Mouse (Mus musculus) hindbrain, embryonic 11.5 days (tissue): ENCODE data around the gene Btla. TPM values are rescaled to one million over a fixed set of nuclear protein-coding genes. Genes with fewer than 3 reads are reported as not detected.
A peak's percentile ranks its signal among the peaks of the same experiment; 100 is the strongest.

Experiments used
- ATAC-seq: fragments of 200-750 bp; cut with Nextera tagmentation; 2 replicates; pipeline ENCODE4 v1.8.0; 2017; ENCODE audit warnings: mild to moderate bottlenecking, moderate TSS enrichment, moderate library complexity; ENCODE audit not compliant: low FRiP score
- DNase-seq: peaks from one replicate; pipeline ENCODE4 v3.0.0-alpha.2; 2015; ENCODE audit warnings: low spot score
- H3K27ac ChIP-seq: fragments of 300-500 bp; sonication (generic); 2 replicates; pipeline ENCODE4 v1.5.1; 2014; ENCODE audit warnings: mild to moderate bottlenecking, low read depth, low read length
- H3K27me3 ChIP-seq: fragments of 300-500 bp; sonication (generic); 2 replicates; pipeline ENCODE4 v1.6.1; 2014; ENCODE audit warnings: mild to moderate bottlenecking, low read length, moderate library complexity, mixed read lengths; ENCODE audit not compliant: control insufficient read depth, insufficient read depth
- H3K36me3 ChIP-seq: fragments of 300-500 bp; sonication (generic); 2 replicates; pipeline ENCODE4 v1.6.1; 2014; ENCODE audit warnings: mild to moderate bottlenecking, low read length, moderate library complexity, mixed read lengths; ENCODE audit not compliant: control insufficient read depth, insufficient read depth
- H3K4me1 ChIP-seq: fragments of 300-500 bp; sonication (generic); replicated peaks from 2 replicates; pipeline ENCODE4 v1.6.1; 2014; ENCODE audit warnings: low read length, mixed read lengths; ENCODE audit not compliant: control insufficient read depth, insufficient read depth
- H3K4me2 ChIP-seq: fragments of 300-500 bp; sonication (generic); replicated peaks from 2 replicates; pipeline ENCODE4 v1.6.1; 2014; ENCODE audit warnings: mild to moderate bottlenecking, low read depth, low read length
- H3K4me3 ChIP-seq: fragments of 300-500 bp; sonication (generic); 2 replicates; pipeline ENCODE4 v1.5.1; 2014; ENCODE audit warnings: low read depth, low read length
- H3K9ac ChIP-seq: fragments of 300-500 bp; sonication (generic); 2 replicates; pipeline ENCODE4 v1.6.1; 2014; ENCODE audit warnings: low read depth, low read length
- H3K9me3 ChIP-seq: fragments of 300-500 bp; sonication (generic); 2 replicates; pipeline ENCODE4 v1.6.1; 2016; ENCODE audit warnings: low read length; ENCODE audit not compliant: control insufficient read depth
- WGBS: fragments of 180-500 bp; shearing (Covaris S2); extraction: QIAGEN DNeasy Blood & Tissue Kit; methylation state at CpG from one replicate; pipeline ENCODE4 v1.1.7; 2014; 5-methylcytosine and 5-hydroxymethylcytosine counted together
- polyA plus RNA-seq: library from polyadenylated mRNA; unstranded; fragments of >200 nt; fragmentation: Nextera tagmentation; extraction: Ambion mirVana; gene quantifications from 2 replicates; pipeline ENCODE4 v1.2.1, GENCODE M21; 2014

The Btla gene
- polyA plus RNA-seq = 0.49 and 0.73 TPM in 2 replicates

DNA sequence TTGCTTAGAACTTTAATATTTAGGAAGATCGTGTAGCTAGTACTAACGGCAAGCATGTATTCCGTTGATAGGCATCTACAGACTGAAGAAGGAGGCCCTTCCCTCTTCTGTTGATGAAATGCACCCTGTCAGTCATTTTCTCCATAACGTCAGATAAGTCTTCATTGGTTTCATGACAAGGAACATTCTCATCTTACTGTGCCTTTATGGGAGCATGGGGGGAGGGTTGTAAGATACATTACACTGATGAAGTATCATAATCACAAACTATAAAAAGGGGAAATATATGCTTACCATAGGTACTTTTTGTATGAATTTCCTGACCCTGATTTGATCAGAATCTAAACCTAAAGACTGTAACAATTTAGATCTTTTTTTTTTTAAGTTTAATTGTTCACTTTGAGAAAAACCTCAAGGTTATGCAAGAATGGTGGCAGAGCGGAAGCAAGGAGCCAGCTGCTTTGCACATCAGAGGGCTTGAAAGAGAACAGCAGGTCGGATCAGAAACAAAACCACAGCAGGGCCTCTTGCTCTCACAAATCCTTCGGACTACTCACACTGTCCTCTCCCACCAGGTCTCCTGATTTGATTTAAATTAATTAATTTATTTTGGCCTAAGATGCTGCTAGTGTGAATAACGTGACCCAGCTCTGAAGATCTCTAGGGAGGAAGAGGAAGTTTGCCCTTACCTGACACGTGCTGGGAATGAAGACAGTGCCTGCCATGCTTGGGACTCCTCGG lies at the start of gene Btla:
TSS of gene Btla (plus strand) at position 668 of the 741 bp plus-strand sequence.
- WGBS = 38% methylated on average over 10 of the region's 10 CpGs
- Histone ChIP-seq H3K4me1 (no peaks in the 10 kb centered on the region), H3K4me2 (no peak within 1 kb of the TSS), H3K36me3 (no peaks in the 10 kb centered on the region), H3K27me3 (no peaks in the 10 kb centered on the region), H3K4me3 (no peak within 1 kb of the TSS), H3K9me3 (no peaks in the 10 kb centered on the region), H3K9ac (no peak within 1 kb of the TSS), H3K27ac (no peak within 1 kb of the TSS)
- no peak for DNase-seq
- no peak for ATAC-seq

DNA sequence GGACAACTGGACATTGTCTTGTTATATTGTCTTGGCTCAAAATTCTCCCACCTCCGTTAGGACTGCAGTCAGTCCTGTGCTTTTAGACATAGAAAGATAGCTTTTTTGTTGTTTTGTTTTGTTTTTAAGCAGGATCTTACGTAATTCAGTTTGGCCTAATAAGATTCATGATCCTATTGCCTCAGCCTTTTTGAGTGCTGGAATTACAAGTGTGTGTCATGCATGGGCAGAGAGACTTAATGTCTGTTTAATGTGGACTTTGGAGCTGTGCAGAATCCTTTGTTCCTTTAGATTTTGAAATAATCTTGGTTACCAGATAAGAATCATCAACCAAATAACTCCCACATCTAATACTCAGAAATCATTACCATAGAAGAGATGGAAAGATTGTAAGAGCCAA lies 45.6 kb upstream of the Btla start:
- Histone ChIP-seq H3K4me1 (no peaks in the 10 kb centered on the region), H3K27me3 (no peaks in the 10 kb centered on the region), H3K27ac (no peak overlapping the region), H3K4me2 (no peak overlapping the region), H3K9me3 (no peaks in the 10 kb centered on the region), H3K9ac (no peak overlapping the region), H3K4me3 (no peak overlapping the region), H3K36me3 (0 out of 2 replicates have a peak, but pooled peaks cover 2% of the 10 kb centered on the region)
- 98% methylated on average over 2 of the region's 2 CpGs for WGBS
- no peak for DNase-seq
- no peak for ATAC-seq

DNA sequence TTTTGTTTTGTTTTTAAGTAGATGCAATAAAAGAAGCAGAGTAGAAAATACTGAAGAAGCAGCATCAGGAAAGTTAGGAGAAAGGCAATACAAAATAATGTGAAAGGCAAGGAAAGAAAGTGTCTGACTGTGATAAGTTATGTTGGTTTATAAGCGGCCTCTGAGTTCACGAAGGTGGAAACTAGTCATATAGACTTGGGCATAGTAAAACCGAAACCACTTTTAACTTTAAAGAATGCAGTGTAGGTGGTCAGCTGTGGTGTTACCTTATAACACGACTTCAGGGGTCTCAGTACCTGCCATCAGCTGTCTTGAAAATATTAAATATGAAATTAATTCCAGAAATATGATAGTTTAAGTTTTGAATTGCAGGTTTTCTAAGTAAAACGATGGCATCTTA lies 42.3 kb upstream of the Btla start:
- 92% methylated on average over 5 of the region's 5 CpGs for WGBS
- H3K4me1 ChIP-seq = no peaks in the 10 kb centered on the region
- DNase-seq = no peak

DNA sequence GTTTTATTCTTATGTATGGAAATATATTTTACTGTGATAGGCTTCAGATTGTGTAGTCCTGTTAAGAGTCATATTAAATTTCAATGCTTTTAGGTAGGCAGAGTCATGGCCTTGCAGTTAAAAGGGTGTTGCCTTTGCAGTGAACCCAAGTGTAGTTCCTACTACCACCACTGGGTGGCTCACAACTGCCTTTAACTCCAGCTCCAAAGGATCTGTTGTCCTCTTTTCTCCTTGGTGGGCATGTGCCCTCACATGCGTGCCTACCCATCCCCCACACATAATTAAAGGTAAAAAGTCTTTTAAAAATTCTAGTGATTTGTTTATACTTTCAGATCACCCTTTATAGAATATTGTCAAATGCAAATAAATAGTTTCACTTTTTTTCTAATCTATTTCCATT lies 31.5 kb upstream of the Btla start:
- Histone ChIP-seq H3K4me3 (no peak overlapping the region), H3K4me1 (no peaks in the 10 kb centered on the region), H3K9me3 (no peaks in the 10 kb centered on the region), H3K27ac (no peak overlapping the region), H3K4me2 (no peak overlapping the region), H3K9ac (no peak overlapping the region), H3K27me3 (no peaks in the 10 kb centered on the region), H3K36me3 (no peaks in the 10 kb centered on the region)
- ATAC-seq (peak; percentile 60; the same call in 1 of the 2 replicates), DNase-seq (peak; percentile 85)
- 11% methylated on average over 1 of the region's 1 CpGs for WGBS

More for the DNA sequence above, 42.3 kb upstream of the Btla start:
- no peak overlapping the region for H3K9ac ChIP-seq
- no peaks in the 10 kb centered on the region for H3K27me3 ChIP-seq
- no peaks in the 10 kb centered on the region for H3K9me3 ChIP-seq
- no peak overlapping the region for H3K27ac ChIP-seq
- no peak overlapping the region for H3K4me2 ChIP-seq
- no peak overlapping the region for H3K4me3 ChIP-seq
- H3K36me3 ChIP-seq = 0 out of 2 replicates have a peak, but pooled peaks cover 3% of the 10 kb centered on the region
- ATAC-seq = no peak

DNA sequence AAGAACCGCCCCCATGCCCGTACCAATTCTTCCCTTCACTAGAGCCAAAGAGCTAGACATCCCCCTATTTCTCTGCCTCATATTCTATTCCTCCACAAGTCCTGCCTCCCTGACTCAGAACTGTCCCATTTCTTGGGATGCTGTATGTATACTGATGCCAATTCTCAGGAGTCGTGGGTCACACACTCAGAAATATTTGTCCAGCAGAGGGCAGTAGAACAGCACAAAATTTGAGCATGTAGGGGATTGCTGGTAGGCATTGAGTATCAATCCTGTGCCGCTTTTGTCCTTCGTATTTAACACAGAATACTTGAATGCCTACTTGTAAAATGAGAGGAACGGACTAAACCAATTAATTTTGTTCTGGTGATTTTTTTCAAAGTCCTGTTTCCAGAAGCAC lies 27.3 kb upstream of the Btla start:
- Histone ChIP-seq H3K9me3 (no peaks in the 10 kb centered on the region), H3K27me3 (no peaks in the 10 kb centered on the region), H3K4me2 (no peak overlapping the region), H3K4me3 (no peak overlapping the region), H3K4me1 (no peaks in the 10 kb centered on the region), H3K9ac (no peak overlapping the region), H3K27ac (no peak overlapping the region), H3K36me3 (no peaks in the 10 kb centered on the region)
- peak; percentile 90 for ATAC-seq
- DNase-seq = peak; percentile 86
- 35% methylated on average over 6 of the region's 6 CpGs for WGBS

DNA sequence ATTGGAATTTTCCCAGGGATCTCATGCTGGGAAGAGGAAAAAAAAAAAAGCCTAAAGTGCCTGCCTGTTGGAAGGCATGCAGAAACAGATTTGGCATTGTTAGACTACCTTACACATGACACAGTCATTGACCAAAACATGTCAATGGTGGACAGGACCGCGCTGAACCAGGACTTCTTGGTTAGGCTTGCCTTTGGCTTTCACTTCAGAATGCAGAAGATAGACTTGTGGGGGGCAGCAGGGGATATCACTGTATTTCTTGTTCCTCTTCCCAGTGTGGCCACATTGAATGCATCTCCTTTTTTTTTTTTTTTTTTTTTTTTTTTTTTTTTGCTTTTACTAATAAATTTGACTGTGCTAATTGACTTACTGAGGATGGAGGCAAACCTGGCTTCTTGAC lies 22.7 kb upstream of the Btla start:
- no peak for DNase-seq
- WGBS = 89% methylated on average over 2 of the region's 2 CpGs
- H3K4me1 ChIP-seq = no peaks in the 10 kb centered on the region
- no peaks in the 10 kb centered on the region for H3K9me3 ChIP-seq
- ATAC-seq = no peak
- H3K36me3 ChIP-seq = no peaks in the 10 kb centered on the region
- H3K27ac ChIP-seq = no peak overlapping the region
- H3K27me3 ChIP-seq = no peaks in the 10 kb centered on the region
- H3K9ac ChIP-seq = no peak overlapping the region
- no peak overlapping the region for H3K4me2 ChIP-seq
- H3K4me3 ChIP-seq = no peak overlapping the region

DNA sequence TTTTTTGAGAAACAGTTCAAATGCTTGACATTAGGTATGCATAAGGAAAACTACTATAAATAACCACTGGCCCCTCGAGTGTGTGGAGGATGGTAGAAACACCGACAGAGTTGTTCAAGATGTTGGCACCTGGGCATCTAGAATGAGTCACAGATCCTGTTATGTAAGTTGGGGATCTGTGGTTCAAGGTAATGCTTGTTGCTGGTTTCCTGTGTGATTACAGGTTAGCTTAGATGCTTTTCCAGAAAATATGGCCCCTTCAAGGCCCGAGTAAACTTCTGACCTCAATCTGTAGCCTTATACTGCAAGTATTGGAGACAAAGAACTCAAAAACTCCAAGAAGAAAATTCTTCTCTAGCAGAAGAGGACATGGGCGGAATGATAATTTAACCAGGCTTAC lies 19.7 kb upstream of the Btla start:
- 84% methylated on average over 4 of the region's 4 CpGs for WGBS

DNA sequence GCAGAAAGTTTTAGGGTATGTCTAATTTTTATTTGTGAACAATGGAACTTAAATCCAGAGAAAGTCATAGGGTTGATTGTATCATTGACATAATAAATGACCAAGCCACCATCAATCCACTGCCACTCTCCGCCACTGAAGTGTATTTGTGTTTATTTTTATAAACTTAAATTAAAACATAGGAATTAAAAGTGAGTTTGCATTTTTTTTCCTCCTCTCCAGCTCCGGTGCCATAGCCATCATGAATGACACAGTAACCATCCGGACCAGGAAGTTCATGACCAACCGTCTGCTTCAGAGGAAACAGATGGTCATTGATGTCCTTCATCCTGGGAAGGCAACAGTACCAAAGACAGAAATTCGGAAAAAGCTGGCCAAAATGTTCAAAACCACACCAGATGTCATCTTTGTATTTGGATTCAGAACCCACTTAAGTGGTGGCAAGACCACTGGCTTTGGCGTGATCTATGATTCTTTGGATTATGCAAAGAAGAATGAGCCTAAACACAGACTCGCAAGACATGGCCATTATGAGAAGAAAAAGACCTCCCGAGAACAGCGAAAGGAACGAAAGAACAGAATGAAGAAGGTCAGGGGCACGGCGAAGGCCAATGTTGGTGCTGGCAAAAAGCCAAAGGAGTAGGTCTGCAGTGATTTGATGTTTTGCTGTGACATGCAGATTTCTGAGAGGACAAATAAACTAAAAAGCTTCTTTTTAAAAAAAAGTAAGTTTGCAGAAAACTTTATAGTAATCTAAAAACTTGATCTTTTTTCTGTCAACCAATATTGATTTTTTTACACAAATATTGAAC lies 19.1 kb upstream of the Btla start:
- Histone ChIP-seq H3K36me3 (no peaks in the 10 kb centered on the region), H3K9ac (no peak overlapping the region), H3K27ac (no peak overlapping the region), H3K9me3 (no peaks in the 10 kb centered on the region), H3K4me1 (no peaks in the 10 kb centered on the region), H3K4me3 (no peak overlapping the region), H3K27me3 (no peaks in the 10 kb centered on the region), H3K4me2 (no peak overlapping the region)
- WGBS = 81% methylated on average over 12 of the region's 12 CpGs
- ATAC-seq = no peak
- DNase-seq = no peak

More for the DNA sequence above, 19.7 kb upstream of the Btla start:
- H3K4me2 ChIP-seq = no peak overlapping the region
- H3K36me3 ChIP-seq = no peaks in the 10 kb centered on the region
- no peaks in the 10 kb centered on the region for H3K4me1 ChIP-seq
- DNase-seq = no peak
- H3K9ac ChIP-seq = no peak overlapping the region
- no peak for ATAC-seq
- H3K4me3 ChIP-seq = no peak overlapping the region
- no peak overlapping the region for H3K27ac ChIP-seq
- no peaks in the 10 kb centered on the region for H3K27me3 ChIP-seq
- no peaks in the 10 kb centered on the region for H3K9me3 ChIP-seq
